Mouse (Mus musculus) cerebellum, postnatal 4 days (tissue): ENCODE measurements around the gene March10.

ENCODE experiments used
- DNase-seq, 2 experiments: peaks; one replicate each; pipeline ENCODE4 v3.0.0; 2022; ENCODE audit warnings: low spot score in 2 of 2, mixed read lengths in 1 of 2

Gene March10

DNA sequence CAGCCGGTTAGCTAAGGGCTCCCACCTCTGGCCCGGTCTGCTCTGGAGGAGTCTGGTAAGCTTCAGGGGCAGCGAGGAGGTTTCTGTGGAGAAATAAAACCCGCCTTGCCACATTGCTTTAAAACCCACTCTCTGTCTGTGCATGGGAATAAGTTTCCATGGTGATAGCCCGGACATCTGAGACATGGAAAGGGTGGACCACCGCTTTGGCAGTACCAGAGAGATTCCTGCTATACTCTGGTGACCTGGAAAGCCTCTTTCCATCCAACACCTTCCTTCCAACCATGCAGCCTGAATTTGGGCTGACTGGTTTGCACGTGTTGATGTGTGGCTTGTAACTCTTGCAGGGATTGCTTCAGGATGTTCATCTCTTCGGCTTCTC lies 142.9 kb downstream of the March10 start:
- no peak for DNase-seq

DNA sequence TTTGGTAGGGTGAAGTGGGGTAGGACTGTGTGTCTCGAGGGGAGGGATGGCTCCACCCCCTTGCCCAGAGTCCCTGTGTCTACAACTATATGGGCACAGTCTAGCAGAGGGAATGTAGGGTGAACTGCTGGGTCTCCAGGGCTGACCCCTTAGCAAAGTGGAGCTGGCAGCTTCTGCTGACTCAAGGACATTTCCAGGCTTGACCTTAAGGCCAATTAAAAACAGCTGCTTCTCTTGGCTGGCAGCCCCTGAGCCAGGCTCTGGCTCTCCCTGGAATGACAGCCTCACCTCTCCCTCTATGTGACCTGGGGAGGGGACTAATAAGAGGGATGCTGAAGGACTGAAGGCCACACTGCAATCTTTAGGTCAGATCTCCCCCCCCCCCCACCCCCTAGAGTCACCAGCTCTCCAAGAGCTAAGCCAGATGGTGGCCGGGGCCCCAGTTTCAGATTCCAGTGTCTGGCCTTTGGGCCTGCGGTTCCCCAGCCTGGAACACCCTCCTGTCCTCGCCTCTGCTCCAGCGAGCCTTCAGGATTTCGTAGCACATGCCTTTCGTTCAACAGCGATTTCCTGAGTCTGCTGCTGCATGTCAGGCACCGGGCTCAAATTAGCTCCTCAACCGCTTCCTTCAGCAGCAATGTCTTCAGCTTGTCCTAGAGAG lies 143.4 kb downstream of the March10 start:
- no peak for DNase-seq

DNA sequence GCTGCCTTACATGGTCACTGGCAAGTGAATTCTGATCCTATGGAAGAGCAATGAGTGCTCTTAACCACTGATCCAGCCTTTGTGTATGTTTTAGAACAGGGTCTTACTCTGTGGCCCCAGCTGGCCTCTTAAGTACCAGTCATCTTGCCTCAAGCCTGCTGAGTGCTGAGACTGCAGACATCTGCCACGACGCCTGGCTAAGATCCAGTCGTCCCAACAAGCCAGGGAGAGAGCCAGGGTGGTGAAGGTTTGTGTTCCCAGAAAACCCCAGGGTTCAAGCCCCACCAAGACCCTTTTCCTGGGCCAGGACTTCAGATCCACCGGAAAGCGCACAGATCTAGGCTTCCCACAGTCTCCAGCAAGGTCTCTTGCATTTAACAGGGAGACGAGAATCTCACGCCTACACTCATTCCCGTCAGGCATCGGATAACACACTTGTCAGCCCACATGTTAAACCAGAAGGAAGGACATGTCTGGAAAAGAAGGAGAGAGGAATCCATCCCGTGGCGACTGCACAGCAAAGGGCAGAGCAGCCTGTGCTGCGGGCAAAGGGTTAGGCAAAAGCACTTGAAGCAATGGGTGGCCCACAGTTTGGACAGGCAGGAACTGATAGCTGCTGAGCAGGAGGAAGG lies 144.1 kb downstream of the March10 start:
- peak in 1 of 2 experiments; percentile 45 for DNase-seq

- DNase-seq, result no peak
Measured at GRCm38 (mm10) chr11:105311291-105311975, 145.1 kb downstream of the March10 start.
